Mouse (Mus musculus): ENCODE data around the gene Rnf10. TPM values are rescaled to one million over a fixed set of nuclear protein-coding genes. Genes with fewer than 3 reads are reported as not detected.

Rnf10 gene
- polyA plus RNA-seq, 1 experiment from 2014 or later = 172 TPM

DNA sequence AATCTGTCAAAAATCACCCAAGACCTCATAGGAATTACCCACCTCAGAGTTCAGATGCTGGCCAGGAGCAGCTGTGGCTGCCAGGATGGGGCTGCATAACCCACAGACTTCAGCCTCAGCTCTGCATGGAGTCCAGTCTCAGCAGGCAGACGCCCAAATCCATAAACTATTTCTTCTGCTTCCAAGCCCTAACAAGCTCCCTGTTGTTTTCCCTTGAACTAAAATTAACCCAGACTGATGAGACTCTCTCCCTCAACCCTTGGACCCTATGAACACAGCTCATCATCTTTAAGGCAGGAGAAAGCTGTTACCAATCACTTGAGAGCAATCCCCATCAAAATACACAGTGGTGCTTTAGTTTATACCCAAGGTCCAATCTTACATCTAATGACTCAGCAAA is 17.2 kb downstream of the Rnf10 start:
- Histone ChIP-seq H3K9ac (ENCODE audit: low read depth, low read length) (no peak overlapping the region), H3K4me2 (ENCODE audit: low read length) (no peak overlapping the region), H3K4me1 (ENCODE audit: control insufficient read depth, insufficient read depth, low read length) (no peaks in the 10 kb centered on the region), H3K27me3 (ENCODE audit: control insufficient read depth, insufficient read depth, low read depth, low read length) (no peaks in the 10 kb centered on the region), H3K4me3 (ENCODE audit: low read depth, low read length) (no peak overlapping the region), H3K27ac (ENCODE audit: low read length) (no peak overlapping the region), H3K36me3 (ENCODE audit: control insufficient read depth, insufficient read depth, low read length) (peaks cover 48% of the 10 kb centered on the region), H3K9me3 (replicated peaks; ENCODE audit: control insufficient read depth, low read length, poor library complexity, severe bottlenecking) (no peaks in the 10 kb centered on the region)
- no peak for ATAC-seq
- 71% methylated on average over 1 of the region's 1 CpGs for WGBS

DNA sequence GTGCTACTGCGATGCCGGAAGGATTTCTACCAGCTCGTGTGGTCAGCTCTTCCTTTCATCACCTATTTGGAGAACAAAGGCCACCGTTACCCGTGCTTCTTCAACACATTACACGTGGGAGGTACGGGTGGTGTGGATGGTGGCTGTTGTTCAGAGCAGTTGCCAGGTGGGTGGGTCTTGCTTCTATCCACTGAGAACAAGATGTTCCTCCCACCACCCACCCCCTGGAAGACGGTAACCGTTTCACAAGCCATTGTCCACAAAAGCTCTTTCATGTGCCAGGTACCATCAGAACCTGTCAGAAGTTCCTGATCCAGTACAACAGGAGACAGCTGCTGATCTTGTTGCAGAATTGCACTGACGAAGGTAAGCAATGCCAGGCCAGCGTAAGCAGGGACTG is 32.5 kb downstream of the Rnf10 start:
- no peak overlapping the region for H3K27ac ChIP-seq (ENCODE audit: low read length)
- ATAC-seq = no peak
- no peak overlapping the region for H3K4me3 ChIP-seq (ENCODE audit: low read depth, low read length)
- peaks cover 43% of the 10 kb centered on the region for H3K36me3 ChIP-seq (ENCODE audit: control insufficient read depth, insufficient read depth, low read length)
- peaks cover 13% of the 10 kb centered on the region; the same call in 1 of the 2 replicates for H3K4me1 ChIP-seq (ENCODE audit: control insufficient read depth, insufficient read depth, low read length)
- no peak overlapping the region for H3K4me2 ChIP-seq (ENCODE audit: low read length)
- H3K9me3 ChIP-seq (replicated peaks; ENCODE audit: control insufficient read depth, low read length, poor library complexity, severe bottlenecking) = no peaks in the 10 kb centered on the region
- H3K27me3 ChIP-seq (ENCODE audit: control insufficient read depth, insufficient read depth, low read depth, low read length) = no peaks in the 10 kb centered on the region
- H3K9ac ChIP-seq (ENCODE audit: low read depth, low read length) = no peak overlapping the region
- 89% methylated on average over 11 of the region's 11 CpGs for WGBS

DNA sequence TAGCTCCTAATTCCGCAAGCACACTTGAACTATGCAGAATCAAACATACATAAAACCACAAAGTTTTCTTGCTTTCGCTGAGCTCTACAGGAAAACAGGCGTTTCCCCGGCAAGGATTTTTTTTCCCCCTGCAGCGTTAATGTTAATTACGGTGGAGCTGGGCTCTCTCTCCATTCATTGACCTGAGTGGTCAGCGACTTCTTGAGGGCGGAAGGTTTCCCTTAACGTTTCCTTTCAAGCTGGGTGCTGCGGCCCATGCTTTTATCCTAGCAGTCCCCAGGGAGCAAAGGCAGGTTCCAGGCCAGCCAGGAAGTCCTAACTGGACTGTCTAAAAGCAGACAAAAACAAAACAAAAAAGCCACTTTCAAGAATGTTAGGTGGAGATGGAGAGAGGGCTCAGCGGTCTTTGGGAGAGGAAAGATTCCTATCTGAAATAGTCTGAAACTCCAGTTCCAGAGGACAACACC is 33.9 kb downstream of the Rnf10 start:
- no peak for ATAC-seq
- H3K27ac ChIP-seq (ENCODE audit: low read length) = no peak overlapping the region
- H3K9ac ChIP-seq (ENCODE audit: low read depth, low read length) = peak overlapping the region; percentile 85
- H3K9me3 ChIP-seq (replicated peaks; ENCODE audit: control insufficient read depth, low read length, poor library complexity, severe bottlenecking) = no peaks in the 10 kb centered on the region
- H3K4me3 ChIP-seq (ENCODE audit: low read depth, low read length) = peak overlapping the region; percentile 85
- peaks cover 32% of the 10 kb centered on the region for H3K36me3 ChIP-seq (ENCODE audit: control insufficient read depth, insufficient read depth, low read length)
- peak overlapping the region; percentile 87 for H3K4me2 ChIP-seq (ENCODE audit: low read length)
- WGBS = 6% methylated on average over 11 of the region's 11 CpGs
- H3K27me3 ChIP-seq (ENCODE audit: control insufficient read depth, insufficient read depth, low read depth, low read length) = no peaks in the 10 kb centered on the region
- H3K4me1 ChIP-seq (ENCODE audit: control insufficient read depth, insufficient read depth, low read length) = peaks cover 16% of the 10 kb centered on the region; the same call in 1 of the 2 replicates

DNA sequence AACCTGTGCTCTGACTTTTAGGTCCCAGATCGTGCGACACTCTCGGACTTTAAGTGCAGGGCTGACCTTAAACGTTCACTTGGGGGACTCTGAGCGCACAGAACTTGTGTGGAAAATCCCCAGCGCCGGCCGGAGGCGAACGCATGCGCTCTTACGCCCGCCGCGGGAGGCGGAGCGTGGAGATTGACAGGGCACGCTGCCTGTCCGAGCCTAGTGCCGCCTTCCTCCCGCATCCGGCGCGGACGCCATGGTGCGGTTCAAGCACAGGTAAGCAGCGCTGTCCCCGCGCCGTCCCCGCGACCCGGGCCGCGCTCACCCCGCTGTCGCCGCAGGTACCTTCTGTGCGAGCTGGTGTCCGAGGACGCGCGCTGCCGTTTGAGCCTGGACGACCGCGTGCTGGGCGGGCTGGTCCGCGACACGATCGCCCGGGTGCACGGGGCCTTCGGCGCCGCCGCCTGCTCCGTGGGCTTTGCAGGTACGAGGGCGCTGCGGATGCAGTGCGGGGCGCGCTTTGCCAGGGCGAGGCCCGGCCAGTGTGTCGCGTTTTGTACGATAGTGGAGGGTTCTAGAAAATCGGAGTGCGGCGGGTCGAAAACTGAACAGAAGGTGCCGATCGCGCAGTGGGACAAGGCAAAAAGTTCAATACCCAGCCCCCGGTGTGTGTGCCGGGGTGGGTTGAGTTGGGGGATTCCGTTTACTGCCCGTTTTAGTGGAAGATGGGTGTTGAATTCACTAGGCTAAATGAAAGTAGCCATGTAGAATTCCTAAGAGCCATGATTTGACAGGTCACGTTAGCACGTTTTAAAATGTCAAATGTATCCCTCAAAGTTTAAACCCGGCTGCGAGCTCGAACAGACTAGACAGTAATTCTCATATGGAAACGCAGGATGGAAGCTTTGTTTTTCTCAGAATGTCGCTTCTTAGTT is 34.6 kb downstream of the Rnf10 start:
- peak; percentile 85 for ATAC-seq

DNA sequence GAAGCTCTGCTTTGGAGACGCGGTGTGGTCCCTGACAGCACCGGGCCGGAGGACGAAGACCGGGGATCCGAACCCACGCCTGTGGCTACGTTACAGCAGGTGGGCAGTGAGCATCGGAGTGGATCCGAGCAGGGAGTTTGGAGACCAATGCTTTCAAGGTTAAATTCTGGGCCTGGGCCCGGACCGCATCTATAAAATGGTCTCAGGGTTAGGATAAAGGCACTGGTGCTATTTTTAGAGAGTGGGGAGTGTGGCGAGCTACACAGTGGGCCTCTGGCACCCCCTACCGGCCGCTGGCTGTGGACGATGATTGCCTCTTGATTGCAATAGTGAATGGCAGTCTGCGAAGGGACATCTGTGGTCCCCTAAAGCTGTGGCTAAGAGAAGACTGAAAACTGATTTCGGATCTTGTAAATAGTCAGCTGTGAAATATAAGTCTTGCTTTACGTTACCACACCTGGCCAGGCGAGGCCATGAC is 36.9 kb downstream of the Rnf10 start, which contains the start of gene Pop5:
TSS of gene Pop5 (plus strand) at position 51 of the 478 bp plus-strand sequence.
- H3K4me3 ChIP-seq (ENCODE audit: low read depth, low read length) = peak within 1 kb of the TSS; percentile 46
- H3K27me3 ChIP-seq (ENCODE audit: control insufficient read depth, insufficient read depth, low read depth, low read length) = no peaks in the 10 kb centered on the region
- H3K27ac ChIP-seq (ENCODE audit: low read length) = peak within 1 kb of the TSS; percentile 70
- H3K4me1 ChIP-seq (ENCODE audit: control insufficient read depth, insufficient read depth, low read length) = peaks cover 16% of the 10 kb centered on the region; the same call in 1 of the 2 replicates
- 2% methylated on average over 21 of the region's 21 CpGs for WGBS
- ATAC-seq = peak; percentile 67
- H3K9ac ChIP-seq (ENCODE audit: low read depth, low read length) = peak within 1 kb of the TSS; percentile 72
- peaks cover 8% of the 10 kb centered on the region for H3K36me3 ChIP-seq (ENCODE audit: control insufficient read depth, insufficient read depth, low read length)
- no peaks in the 10 kb centered on the region for H3K9me3 ChIP-seq (replicated peaks; ENCODE audit: control insufficient read depth, low read length, poor library complexity, severe bottlenecking)
- H3K4me2 ChIP-seq (ENCODE audit: low read length) = peak within 1 kb of the TSS; percentile 74

More for the DNA sequence above, 34.6 kb downstream of the Rnf10 start:
- peak overlapping the region; percentile 73 for H3K27ac ChIP-seq (ENCODE audit: low read length)
- H3K4me2 ChIP-seq (ENCODE audit: low read length) = peak overlapping the region; percentile 87
- under 1% methylated on average over 88 of the region's 88 CpGs for WGBS
- H3K36me3 ChIP-seq (ENCODE audit: control insufficient read depth, insufficient read depth, low read length) = peaks cover 26% of the 10 kb centered on the region
- H3K9me3 ChIP-seq (replicated peaks; ENCODE audit: control insufficient read depth, low read length, poor library complexity, severe bottlenecking) = no peaks in the 10 kb centered on the region
- H3K27me3 ChIP-seq (ENCODE audit: control insufficient read depth, insufficient read depth, low read depth, low read length) = no peaks in the 10 kb centered on the region
- H3K4me3 ChIP-seq (ENCODE audit: low read depth, low read length) = peak overlapping the region; percentile 85
- peaks cover 16% of the 10 kb centered on the region; the same call in 1 of the 2 replicates for H3K4me1 ChIP-seq (ENCODE audit: control insufficient read depth, insufficient read depth, low read length)
- H3K9ac ChIP-seq (ENCODE audit: low read depth, low read length) = peak overlapping the region; percentile 85

DNA sequence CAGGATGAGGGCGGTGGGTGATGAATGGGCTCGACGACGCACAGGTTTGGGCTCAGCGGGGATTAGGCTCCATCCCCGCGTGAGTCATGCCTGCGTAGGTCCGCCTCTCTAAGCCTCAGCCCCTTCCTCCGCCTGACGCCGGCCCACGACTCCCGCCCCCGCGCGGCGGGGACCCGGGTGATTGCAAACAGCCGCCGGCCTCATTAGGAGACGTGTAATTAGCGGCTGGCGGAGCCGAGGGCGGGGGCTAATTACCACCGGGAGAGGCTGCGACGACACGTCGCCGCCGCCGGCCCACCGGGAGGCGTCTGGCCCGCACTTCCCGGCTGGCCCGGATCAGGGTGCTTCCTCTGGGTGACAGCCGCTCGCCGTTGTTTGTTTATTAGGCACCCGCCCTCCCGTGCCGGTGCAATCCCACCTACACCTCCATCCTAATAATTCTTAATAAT is 37.4 kb downstream of the Rnf10 start:
- no peaks in the 10 kb centered on the region for H3K27me3 ChIP-seq (ENCODE audit: control insufficient read depth, insufficient read depth, low read depth, low read length)
- H3K27ac ChIP-seq (ENCODE audit: low read length) = peak overlapping the region; percentile 70
- H3K4me2 ChIP-seq (ENCODE audit: low read length) = peak overlapping the region; percentile 74
- peaks cover 3% of the 10 kb centered on the region; the same call in 1 of the 2 replicates for H3K36me3 ChIP-seq (ENCODE audit: control insufficient read depth, insufficient read depth, low read length)
- WGBS = under 1% methylated on average over 45 of the region's 45 CpGs
- peak overlapping the region; percentile 72 for H3K9ac ChIP-seq (ENCODE audit: low read depth, low read length)
- H3K9me3 ChIP-seq (replicated peaks; ENCODE audit: control insufficient read depth, low read length, poor library complexity, severe bottlenecking) = no peaks in the 10 kb centered on the region
- peaks cover 16% of the 10 kb centered on the region; the same call in 1 of the 2 replicates for H3K4me1 ChIP-seq (ENCODE audit: control insufficient read depth, insufficient read depth, low read length)
- ATAC-seq = peak; percentile 55
- H3K4me3 ChIP-seq (ENCODE audit: low read depth, low read length) = peak overlapping the region; percentile 46

DNA sequence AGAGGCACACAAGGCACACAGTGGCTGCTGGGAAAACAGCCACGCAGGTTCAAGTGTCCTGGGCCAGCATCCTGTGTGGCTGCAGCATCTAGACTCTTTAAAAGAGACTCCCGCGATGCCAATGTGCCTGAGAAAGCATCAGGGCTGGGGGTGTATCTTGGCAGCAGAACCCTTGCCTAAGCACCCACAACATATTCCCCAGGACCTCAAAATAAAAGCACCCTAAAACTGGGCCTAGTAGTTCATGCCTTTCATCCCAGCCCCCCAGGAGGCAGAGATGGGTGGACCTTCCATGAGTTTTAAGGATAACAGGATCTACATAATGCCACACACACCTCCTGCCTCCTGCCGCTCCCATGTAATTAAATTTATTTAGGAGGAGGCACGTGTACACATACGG is 38.2 kb downstream of the Rnf10 start:
- 0 out of 2 replicates have a peak, but pooled peaks cover 1% of the 10 kb centered on the region for H3K27me3 ChIP-seq (ENCODE audit: control insufficient read depth, insufficient read depth, low read depth, low read length)
- H3K4me3 ChIP-seq (ENCODE audit: low read depth, low read length) = no peak overlapping the region
- WGBS = 48% methylated on average over 6 of the region's 6 CpGs
- no peak overlapping the region for H3K9ac ChIP-seq (ENCODE audit: low read depth, low read length)
- peaks cover 16% of the 10 kb centered on the region; the same call in 1 of the 2 replicates for H3K4me1 ChIP-seq (ENCODE audit: control insufficient read depth, insufficient read depth, low read length)
- H3K9me3 ChIP-seq (replicated peaks; ENCODE audit: control insufficient read depth, low read length, poor library complexity, severe bottlenecking) = no peaks in the 10 kb centered on the region
- no peak for ATAC-seq
- H3K27ac ChIP-seq (ENCODE audit: low read length) = no peak overlapping the region
- no peak overlapping the region for H3K4me2 ChIP-seq (ENCODE audit: low read length)
- no peaks in the 10 kb centered on the region for H3K36me3 ChIP-seq (ENCODE audit: control insufficient read depth, insufficient read depth, low read length)

DNA sequence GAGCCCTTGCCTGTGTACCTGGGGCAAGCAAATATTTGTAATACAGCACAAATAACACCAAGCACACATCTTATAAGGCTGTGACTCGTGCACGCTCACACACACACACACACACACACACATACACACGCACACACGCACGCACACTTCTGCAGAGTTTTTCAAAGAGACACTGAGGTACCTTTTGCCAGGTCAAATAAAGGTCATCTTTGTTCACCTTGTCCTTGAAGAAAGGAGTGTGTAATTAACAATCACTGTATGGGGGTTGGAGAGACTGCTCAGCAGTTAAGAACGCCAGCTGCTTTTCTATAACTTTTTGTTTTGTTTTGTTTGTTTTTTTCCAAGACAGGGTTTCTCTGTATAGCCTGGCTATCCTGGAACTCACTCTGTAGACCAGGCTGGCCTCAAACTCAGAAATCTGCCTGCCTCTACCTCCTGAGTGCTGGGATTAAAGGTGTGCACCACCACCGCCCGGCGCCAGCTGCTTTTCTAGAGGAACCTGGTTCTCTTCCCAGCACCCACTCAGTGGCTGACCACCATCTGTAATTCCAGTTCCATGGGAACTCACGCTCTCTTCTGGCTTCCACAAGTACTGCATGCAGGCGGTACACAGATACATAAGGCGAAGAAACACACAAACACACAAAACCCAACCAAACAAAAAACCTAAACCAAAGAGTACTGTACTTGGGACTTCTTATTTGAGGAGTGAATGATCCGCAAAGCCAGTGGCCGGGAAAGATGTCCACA is 39.5 kb downstream of the Rnf10 start:
- WGBS = 90% methylated on average over 14 of the region's 14 CpGs
- no peaks in the 10 kb centered on the region for H3K36me3 ChIP-seq (ENCODE audit: control insufficient read depth, insufficient read depth, low read length)
- H3K27ac ChIP-seq (ENCODE audit: low read length) = no peak overlapping the region
- H3K4me2 ChIP-seq (ENCODE audit: low read length) = no peak overlapping the region
- no peaks in the 10 kb centered on the region for H3K9me3 ChIP-seq (replicated peaks; ENCODE audit: control insufficient read depth, low read length, poor library complexity, severe bottlenecking)
- 0 out of 2 replicates have a peak, but pooled peaks cover 3% of the 10 kb centered on the region for H3K27me3 ChIP-seq (ENCODE audit: control insufficient read depth, insufficient read depth, low read depth, low read length)
- H3K4me1 ChIP-seq (ENCODE audit: control insufficient read depth, insufficient read depth, low read length) = peaks cover 9% of the 10 kb centered on the region; the same call in 1 of the 2 replicates
- no peak overlapping the region for H3K9ac ChIP-seq (ENCODE audit: low read depth, low read length)
- H3K4me3 ChIP-seq (ENCODE audit: low read depth, low read length) = no peak overlapping the region
- no peak for ATAC-seq

All from midbrain, embryonic 16.5 days (tissue).